Mouse (Mus musculus) layer of hippocampus, adult 9-11 months (tissue): ENCODE results near the gene Th.
A peak's percentile ranks its signal among the peaks of the same experiment; 100 is the strongest.

Experiments used
- DNase-seq: peaks from one replicate; pipeline ENCODE4 v3.0.0; 2022

Th gene

DNA sequence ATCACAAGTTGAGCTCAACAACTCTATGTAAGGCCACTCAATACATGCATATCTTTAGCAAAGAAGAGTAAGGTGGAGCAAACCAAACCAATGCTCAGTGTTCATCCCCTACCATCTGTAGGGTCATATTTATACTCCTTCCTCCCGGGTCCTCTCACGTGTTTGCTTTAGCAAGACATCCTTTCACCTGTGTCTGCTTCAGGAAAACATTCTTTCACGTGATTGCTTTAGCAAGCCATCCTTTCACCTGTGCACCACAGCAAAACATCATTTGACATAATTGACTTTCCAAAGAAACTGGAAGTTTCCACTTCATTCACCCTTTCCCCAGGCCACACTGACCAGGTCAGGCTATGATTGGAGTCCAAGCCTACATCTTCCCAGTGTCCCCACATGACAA, at the start of gene Th:
Gene Th (minus strand): TSS at position 101 of the 400 bp plus-strand sequence.
- no peak for DNase-seq

DNA sequence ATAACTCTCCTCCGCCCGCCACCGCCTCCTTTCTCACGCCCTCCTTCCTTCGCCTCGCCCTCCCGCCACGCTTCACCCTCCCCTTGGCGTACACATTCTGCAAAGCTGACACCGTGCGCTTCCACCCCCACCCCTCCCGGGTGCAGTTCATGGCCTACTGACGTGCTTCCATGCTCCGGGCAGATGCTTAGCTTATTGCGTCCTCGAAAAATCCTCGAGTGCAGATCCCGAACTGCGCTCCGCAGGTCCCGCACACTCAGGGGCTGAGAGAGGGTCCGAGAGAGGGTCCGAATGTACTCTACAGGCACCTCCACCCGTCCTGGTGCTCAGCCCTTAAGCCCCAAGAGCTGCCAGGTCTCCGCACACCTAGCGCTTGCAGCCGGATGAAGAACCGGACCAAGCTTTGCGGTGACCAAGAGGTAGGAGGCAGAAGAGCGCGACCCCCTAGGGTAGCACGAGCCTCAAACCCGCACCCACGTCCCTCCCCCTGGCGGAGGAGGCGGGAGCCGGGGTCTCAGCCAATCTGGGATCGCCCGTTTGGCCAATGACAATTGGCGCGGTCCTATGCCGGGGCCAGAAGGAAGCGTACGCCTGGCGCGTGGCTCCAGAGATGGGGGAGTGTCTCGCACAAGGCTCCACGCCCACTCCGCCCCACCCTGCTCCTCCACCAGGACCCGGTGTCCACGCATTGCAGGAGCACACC, 38.0 kb upstream of the Th start, which contains the start of gene Ascl2:
Gene Ascl2 (minus strand): TSS at position 456 of the 703 bp plus-strand sequence.
- no peak for DNase-seq

DNA sequence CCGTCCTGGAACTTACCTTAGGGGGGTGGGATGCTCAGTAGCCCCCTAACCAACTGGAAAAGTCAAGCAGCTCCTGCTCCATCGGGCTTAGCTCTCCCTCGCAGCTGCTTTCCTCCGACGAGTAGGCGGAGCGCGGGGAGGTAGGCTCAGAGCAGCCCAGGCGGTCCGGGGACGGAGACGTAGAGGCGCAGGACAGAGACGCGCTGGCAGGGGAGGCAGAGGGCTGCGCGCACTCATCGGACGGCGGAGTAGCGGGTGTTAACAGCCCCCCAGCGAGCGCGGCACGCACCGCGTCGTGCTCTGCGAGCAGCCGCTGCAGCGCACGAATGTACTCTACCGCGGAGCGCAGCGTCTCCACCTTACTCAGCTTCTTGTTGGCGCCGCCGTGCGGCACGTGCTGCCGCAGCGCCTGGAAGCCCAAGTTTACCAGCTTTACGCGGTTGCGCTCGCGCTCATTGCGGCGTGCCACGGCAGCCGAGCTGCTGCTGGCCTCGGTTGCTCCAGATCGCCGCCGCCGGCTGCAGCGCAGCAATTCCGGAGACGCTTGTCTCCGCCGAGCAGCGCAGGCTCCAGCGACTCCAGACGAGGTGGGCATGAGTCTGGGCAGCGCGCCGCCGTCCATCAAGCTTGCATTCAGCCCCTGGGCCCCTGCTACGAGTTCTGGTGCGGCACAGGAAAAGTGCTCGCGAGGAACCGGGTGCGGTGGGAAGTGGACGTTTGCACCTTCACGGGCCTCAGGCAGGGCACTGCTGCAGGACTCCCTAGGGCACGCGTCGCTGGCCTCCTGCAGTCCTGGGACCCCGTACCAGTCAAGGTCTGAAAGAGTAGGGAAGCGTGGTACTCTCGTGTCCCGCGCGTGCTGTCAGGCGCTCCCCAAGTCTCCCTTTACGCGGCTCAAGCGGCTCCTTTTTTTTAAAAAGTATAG, 37.2 kb upstream of the Th start:
- DNase-seq: peak; percentile 24

DNA sequence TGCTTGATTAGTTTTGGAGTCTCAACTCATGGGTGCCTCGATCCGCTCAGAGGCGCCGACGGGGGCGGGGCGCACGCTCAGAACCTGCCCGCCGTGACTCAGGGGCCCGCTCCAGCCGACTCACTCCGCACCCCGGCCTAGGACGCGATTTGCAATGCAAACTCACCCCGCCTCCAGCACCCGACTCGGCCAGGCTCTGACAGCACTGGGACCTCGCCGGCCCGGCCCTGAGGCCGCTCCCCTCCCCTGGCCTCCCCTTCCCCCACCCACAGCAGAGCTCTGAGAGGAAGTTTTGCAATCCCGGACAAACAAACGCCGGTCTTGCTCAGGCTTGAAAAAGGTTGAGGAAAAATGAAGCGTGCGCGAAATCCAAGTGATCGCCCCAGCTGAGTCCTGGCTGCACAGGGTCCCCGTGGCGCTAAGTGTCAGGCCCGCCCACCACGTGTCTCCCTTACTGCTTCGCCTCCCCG, 36.5 kb upstream of the Th start:
- DNase-seq: no peak

DNA sequence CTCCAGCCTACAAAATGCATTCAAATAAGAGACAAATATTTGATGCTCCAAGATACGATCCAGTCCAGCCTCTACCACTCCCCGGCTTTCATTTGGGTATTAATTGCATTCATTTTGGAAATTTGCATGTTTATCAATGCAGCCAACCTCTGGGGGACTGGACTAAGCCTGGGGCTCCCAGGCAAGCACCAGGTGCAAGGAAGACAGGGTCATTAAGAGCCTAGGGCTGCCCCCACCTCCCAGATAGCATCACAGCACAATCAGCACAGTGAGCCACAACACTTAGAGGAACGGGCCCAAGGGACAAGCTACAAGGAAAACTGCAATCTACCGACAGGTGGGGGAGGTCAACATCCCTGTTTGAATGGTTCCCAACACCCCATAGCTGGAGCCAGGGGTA, 28.8 kb upstream of the Th start:
- DNase-seq: no peak

DNA sequence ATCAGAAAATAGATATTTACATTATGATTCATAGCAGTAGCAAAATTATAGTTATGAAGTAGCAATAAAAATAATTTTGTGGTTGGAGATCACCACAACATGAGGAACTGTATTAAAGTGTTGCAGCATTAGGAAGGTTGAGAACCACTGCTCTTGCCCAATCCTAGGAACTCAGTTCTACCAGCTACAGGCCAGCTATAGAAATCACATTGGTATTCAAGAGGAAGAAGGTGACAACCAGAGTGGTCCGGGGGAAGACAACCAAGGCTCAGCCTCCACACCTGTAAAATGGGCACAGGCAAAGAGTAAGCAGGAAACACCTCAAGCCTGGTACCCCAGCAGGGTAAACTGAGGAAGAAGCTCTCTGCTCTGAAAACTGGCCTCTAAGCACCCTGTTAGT, 27.9 kb upstream of the Th start:
- DNase-seq: no peak

DNA sequence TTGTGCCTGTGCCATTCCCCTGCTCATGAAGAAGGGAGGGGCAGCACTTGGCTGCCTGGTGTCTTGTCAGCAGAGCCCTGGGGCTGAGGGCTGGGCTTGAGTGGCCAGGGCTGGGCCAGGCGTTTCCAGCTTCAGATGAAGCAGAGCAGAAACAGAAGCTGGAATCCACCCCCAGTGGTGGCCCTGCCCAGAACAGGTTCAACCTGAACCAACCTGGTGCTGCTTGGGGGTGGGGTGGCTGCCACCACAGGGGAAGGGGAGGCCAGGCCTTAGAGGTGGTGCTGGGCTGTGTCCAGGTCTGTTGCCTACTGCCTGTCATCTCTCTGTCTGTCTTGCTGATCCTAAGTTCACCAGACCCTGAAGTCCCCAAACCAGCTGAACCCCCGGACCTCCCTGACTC, 25.1 kb upstream of the Th start:
- no peak for DNase-seq

DNA sequence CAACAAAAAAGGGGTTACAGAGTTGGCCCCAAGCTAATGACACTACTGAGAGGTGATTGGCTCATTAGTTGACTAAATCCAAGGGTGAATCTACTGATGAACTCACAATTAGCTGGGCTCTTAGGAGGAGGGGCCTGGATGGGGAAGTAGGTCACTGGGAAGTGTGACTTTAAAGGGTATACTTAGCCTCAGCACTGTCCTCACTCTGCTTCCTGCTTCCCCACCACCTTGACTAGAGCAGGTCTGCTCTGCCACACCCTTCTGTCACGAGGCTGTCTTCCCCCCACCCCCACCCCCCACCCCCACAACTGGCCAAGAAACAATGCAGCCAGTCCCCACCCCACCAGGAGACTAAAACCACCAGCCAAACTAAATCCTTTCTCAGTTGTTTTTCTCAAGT, 18.6 kb upstream of the Th start:
- DNase-seq: no peak

DNA sequence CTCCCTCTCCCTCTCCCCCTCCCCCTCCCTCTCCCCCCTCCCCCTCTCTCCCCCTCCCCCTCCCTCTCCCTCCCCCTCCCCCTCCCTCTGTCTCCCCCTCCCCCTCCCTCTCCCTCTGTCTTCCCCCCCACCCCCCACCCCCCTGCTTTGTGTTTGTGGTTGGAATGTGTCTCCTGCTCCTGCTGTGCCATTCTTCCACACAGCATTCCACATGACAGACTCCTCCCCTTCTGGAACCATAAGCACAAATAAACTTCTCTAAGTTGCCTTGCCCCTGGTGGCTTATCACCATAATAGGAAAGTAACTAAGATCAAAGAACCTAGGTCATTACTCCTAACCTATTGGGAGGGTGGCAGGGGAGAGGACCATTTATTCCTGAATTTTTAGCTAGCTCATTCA, 6.7 kb upstream of the Th start:
- DNase-seq: no peak

DNA sequence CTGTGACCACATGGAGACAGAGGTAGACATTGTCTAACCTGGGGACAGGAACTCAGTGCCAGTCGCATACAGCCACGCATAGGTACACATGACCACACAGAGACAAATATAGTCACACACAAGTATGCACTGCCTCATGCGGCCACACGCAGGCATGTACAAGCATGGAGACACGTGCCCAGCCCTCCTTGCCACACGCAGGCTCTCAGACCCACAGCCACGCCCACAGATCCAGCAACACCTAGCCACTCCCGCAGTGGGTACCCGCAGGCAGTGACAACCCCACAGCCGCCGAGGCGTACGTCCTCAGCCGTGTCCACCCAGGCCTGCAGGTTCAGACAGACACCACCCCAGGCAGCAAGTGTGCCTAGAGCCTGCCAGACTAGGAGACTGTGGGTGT, 4.8 kb upstream of the Th start:
- DNase-seq: no peak

DNA sequence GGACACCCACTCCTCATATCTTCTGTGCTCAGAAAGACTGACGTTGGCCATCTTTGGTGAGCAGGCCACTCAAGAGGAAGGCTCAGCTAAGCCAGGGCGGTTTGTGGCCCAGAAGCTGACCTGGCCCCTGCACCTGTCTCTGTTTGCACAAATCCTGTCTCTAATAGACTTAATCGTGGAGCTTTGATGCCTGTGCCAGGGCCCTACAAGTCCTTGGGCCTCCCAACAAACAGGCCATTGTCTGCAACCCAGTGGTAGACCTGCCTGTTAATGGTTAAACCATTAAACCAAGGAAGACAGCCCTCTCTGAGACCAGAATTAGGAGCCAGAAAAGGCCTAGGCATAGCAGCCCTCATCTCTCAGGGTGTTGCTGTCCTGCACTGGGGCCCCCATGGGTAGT, 1.5 kb upstream of the Th start:
- DNase-seq: no peak

DNA sequence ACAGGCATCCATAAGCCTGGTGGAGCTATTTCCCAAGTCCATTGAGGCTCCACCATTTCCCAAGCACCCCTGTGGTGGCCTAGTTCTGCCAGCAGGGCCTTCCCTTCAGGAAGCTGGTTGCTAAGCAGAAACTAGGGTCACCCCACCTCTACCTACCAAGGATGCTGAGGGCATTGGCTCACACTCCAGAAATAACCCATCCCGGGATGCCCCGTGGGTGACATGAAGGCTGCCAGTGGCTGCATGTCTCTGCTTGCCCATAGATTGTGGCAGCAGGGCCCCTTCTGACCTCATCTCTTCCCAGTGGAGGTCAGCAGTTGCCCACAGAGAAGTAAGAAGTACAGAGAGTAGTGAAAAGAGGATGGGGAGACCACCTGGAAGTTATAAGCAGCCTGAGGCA, 1.4 kb downstream of the Th start:
- no peak for DNase-seq

DNA sequence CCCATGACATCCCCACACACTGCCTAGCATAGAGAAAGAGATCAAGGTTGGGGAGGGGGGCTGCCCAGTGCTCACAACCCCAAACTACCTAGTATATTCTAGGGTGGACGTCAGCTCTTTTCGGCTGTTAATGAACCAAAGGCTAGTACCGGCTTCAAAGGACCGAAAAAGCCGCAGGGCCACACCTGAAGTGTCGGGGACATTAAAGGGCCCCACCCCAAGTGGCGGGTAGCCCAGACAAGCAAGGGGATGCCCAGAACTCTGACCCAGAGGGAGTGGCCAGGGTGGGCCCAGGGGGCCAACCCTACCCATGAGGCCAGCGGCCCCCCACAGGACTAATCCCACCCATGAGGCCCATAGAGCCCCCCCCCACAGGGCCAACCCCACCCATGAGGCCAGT, 3.6 kb downstream of the Th start:
- DNase-seq: no peak

DNA sequence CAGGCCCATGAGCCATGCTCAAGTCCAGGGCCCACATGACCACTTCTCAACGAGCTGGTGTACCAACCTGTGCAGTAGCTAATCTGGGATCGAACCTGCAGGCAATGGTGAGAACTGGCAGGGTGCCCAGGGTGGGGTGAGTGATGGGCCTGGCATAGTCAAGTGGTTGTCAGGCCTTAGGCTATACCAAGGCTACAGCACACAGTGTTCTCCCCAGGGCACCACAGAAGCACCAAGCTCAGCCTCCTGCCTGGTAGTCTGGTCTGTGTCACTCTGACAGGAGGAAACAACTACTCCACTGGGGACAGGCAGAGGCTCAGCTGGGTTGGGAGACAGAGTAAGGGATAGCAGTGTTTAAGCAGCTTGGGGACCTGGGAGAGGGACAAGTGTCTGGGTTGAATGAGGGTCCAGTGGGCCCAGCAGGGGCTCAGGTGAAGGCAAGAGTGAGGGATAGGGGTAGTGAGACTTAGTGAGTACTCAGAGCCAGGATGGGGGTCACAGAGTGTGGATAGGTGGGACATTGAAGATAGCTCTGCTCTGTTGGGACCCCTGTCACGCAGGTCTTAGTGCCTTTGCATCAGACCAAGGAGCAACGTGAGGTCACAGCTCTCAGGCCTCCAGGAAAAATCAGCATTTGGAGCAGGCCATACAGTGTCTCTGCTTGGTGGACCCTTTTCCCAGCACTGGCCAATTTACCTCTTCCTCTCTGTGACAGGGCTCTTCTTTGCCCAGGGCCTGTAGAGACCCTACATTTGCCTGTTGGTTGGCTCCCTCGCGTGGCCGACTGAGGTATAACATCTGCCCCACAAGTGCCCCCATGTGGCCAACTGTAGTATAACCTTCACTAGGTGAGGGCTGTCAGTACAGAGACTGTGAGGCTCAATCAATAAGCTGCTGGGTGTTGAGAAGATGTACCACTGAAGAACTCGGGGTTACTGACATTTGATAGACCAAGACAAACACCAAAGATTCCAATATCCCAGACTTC, 12.0 kb downstream of the Th start:
- peak; percentile 60 for DNase-seq

DNA sequence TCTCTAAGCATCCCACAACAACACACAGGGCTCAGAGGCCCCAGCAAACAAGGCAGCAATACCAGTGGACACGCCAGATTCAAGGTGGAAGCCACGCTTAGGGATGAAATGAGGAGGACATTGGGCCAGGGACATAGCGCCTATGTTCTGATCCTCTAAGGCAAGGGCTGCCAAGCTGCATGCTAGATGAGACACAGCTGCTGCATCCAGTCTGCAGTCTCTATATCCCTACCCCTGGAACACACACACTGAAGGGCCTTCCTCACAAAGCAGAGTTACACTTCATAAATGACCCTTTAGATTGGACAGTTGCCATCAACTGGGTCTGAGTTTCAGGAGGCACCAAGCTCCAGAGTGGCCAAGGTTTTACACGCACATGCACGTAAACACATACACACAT, 13.3 kb downstream of the Th start:
- DNase-seq: no peak

DNA sequence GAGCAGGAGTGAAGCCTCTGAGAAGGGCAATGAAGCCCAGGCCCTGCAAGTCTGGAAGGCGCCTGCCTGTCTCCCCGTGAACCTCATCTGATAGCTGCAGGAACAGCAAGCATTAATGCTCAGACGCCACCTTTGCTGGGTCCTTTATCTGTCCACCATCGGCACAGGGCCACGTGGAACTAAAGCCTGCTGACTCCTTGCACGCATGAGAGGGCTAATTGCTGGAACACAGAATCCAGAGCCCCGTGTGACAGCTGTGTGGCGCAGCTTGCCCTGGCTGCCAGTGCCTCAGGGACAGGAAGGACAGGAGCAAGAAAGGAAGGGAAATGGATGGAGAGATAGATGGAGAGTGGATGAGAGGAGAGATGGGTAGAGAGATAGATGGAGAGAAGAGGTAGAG, 14.8 kb downstream of the Th start:
- DNase-seq: no peak

DNA sequence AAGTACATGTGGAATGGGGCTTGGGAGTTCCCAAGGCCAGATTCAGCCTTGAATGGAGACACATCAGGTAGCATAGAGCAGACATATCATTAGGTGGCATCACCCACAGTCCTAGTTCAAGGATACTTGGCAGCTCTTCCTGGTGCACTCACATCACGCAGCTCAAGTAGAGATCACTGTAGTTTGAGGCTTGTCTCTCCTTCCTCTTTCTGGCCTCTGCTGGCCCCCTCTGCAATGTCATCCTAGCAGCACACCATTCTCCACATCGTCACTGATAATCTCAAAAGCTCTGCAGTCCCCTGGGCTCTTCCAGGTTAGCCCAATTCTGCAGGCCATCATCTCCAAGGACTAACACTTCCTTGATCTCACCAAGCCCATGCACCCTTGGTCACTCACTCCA, 19.2 kb downstream of the Th start:
- no peak for DNase-seq

DNA sequence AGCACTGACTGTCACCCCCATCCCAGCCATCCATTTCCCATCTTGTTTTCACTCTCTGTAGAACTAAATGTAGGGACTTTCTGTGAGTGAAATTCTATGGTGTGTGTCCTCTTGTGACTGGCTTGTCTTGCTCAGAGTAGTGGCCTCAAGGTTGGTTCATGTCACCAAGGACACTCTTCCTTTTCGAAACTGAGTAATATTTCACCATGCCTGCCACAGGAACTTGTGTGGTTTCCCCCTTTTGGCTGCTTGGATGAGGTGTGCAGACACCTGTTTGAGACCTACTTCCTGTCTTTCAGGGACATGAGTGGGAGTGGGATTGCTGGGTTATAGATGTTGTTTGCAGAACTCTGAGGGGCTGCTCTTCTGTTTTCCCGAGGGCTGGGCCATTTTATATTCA, 20.8 kb downstream of the Th start:
- DNase-seq: no peak

DNA sequence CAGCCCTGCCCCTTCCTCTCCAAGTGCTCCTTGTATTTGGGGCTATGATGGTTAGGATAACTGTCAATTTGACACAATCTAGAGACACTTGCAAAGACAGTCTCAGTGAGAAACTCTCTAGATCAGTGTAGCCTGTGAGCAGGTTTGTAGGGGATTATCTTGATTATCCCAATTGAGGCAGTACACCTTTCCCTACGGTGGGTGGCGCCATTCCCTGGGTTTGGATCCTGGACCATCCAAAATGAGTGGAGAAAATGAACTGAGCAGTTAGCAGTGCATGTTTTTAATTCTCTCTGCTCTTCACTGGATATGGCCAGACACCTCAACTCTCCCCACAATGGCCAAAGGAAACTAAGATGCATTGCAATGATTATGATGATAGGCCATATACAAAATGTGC, 21.3 kb downstream of the Th start:
- DNase-seq: no peak

DNA sequence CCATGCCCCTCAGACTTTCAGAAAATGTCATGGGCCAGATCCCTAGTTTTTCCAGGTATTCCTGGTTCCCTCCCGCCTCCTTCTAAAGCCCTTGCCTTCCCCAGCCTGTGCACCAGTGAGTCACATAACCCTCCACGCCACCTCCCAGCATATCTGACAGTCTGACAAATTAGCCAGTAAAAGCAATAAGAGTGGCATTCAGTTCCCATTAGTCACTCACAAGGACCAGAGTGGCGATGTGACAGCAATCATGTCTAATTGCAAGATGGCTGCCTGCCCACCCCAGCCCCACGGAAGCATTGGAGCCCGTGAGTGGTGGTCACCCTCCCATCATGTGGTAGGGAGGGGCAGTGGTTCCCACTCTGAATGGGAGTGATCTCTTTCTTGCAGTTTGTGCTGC, 25.3 kb downstream of the Th start:
- DNase-seq: no peak

DNA sequence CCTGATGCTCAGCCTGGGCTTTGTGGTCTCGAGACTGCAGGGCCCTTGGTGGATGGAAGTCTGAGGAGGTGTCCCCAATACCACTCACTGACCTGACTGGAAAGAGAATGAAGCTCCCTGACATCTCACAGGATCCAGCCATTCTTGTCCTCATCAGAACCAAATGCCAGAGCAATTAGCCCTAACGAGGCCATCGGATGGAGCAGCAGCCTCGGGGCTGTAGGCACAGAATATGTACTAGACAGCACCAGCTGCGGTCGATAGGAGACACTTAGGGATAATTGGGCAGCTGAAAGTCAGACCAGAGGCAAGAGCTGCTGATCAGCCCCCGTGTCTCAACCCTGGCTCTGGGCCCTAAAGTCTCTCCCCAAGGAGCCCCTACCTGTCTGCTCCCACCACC, 26.6 kb downstream of the Th start:
- DNase-seq: no peak

DNA sequence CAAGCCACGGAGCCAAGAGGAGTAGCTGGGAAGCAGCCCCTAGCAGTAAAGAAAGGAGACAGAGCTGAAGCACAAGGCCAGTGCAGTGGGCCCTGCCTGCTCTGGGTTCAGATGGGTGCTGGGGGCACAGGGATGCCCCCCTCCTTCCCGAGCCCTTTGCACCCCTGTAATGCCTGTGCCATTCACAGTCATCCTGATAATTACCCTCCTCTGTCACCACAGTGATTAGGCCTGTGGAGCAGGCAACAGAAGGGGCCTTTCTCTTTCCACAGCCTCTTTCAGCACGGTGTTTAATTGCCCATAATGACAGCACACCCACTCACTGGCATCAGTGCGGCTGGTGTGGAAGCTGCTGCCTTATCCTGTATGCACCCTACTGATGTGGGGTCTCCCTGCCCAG, 28.0 kb downstream of the Th start:
- DNase-seq: peak; percentile 16

DNA sequence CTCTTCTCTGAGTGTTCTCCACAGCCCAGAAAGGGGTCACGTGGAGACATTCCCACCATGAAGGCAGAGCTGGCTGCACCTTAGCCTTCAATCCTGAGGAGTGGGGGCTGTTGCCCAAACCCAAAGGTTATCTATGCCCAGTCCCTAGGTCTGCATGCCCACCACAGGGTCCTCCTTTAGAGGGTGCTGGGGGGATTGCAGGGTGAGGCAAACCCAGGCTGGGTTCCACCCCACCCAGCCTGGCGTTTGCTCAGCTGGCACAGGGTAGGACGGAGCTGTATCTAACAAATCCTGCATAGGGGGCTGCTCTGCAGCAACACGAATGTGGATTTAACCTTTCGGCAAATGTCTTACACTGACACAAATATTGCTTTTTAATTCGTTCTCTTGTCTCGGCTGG, 29.2 kb downstream of the Th start:
- no peak for DNase-seq
